Mouse (Mus musculus) lung, postnatal 36 days (tissue): ENCODE measurements at regions not wholly inside any gene's neighbourhood (a gene's known extent, or its start where the extent isn't known, plus 50 kb on each side); places are given as distances from the start of the nearest gene placed in this dataset.

Experiments
- DNase-seq: peaks from one replicate; pipeline ENCODE4 v3.0.0; 2022; ENCODE audit warnings: mixed read lengths

DNA sequence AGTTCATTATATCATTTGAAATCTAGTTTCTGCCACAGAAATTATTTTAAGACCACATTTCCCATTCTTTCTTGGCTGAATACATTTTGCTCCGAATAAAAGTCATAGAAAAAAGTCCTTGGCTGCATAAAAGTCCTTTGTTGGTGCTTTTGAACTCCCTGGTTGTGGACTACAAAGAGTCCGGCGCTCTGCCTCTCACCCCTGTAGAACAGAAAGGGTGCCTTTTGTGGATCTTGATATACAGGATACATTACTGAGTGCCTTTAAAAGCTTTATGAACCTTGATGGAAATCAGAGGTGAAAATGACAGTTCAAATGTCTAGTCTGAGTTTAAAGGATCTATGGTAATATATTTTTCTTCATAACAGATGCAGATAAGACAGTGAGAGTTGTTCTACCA is 355.5 kb downstream of the Anxa1 start:
- no peak for DNase-seq

GRCm38 (mm10) chr19:20027667-20028282 is 363.0 kb downstream of the Anxa1 start:
- DNase-seq = no peak

- no peak for DNase-seq
Observed at GRCm38 (mm10) chr19:20014114-20014513, 376.6 kb downstream of the Anxa1 start.

DNA sequence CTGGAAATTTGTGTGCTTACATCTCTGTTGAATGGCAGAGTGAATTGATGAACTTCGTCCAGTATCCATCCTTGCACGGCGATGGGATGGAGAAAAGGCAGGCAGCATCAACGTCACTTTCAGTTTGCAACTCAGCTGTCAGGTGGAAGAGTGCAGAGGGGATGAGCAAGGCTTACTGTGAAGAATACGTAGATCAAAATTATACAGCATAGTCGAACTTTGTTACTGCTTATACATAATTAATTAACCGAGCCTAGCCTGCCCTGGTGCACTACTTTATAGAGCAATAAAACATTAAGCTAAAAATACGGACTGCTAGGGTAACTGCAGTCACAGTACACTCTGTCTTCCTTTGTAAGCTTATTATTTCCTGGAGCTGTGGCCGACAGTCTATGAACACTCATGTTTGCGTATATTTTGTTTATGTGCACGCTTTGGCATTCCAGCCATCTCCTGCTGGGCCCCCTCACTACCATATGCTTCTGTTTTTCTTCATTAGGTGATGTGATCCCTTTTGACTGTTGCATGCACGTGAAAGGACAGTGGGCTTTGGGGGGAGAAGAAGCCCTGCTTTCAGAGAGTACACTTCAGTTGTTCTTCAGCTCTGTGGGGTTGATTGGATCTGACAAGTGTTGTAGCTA is 380.8 kb downstream of the Anxa1 start:
- DNase-seq = no peak

DNA sequence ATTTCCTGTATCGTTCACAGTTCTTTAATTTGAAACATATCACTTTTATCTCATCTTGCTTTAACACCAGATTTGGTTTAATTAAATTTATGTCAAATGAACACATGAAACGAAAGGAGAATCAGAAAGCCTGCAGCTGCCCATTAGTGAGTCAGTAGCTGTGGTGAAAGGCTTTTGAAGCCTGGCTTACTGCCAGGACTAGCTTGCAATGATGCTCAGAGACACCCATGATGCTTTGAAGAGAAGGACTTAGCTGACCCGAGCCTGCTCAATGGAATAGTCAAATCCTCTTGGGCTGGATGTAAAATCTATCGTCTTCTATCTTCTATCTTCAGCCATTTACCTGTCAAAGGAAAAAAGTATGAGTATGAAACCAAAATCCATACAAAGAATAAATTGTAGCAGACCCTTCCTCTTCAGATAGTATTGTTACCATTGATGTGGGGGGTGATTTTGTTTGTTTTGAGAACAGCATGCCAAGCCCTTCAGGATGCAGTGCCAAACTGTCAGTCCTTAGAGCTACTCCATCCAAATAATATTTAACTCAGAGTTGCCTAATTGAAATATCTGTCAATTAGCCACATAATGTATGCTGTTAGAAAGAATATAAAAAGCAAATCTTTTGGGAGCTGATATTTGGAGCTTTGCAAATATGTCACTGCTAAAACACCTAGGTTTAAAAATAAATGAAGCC is 384.7 kb downstream of the Anxa1 start:
- no peak for DNase-seq

GRCm38 (mm10) chr19:19987255-19987654 is 403.5 kb downstream of the Anxa1 start:
- DNase-seq = no peak

GRCm38 (mm10) chr19:19978816-19979215 is 411.9 kb downstream of the Anxa1 start:
- DNase-seq = no peak

DNA sequence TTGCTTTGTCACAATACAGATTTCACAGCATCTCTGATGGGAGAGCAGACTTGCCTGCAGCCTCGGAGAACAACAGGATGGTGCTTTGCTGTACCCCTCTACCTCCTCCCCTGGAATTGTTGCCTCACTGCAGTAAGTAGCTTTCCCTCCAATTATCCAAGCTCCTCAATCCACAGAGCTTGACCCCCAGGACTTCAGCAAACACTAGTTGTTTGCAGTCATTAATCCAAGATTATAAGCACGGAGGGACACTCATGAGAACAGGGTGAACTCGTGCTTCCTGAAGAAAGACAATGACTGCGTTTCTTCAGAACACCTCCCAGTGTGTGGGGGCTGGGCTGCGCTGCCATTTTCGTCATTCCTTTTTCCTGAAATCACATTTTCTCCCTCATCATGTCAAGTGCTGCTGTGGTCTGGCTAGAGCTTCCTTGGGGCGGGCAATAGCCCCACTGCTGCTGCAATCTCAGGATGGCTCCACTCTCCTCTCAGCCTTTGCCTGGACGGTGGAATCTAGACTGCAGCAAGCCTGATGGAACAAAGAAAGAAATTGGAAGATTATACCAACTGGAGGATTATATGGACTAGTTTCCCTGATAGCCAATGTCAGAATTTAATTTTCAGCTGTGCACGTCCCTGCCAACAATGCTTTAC is 413.0 kb downstream of the Anxa1 start:
- no peak for DNase-seq

DNA sequence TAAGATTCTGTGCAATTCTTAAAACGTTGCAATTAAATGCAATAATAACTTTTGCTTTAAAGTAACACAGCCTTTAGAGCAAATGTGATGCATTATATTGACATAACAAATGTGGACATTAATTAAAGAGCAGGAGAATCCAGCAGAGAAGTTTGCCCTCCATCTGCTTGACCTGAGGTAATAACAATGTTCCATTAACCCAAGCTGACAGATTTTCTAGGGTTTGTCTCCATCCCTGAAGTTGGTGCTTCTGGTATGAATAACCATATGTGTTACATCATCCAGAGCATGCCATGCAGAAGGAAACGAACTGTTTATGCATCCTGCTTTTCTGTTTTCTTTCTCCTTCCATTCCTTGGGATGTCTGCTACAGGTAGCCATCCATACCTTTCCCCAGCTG is 414.0 kb downstream of the Anxa1 start:
- DNase-seq = no peak

GRCm38 (mm10) chr19:19969780-19970512 is 420.8 kb downstream of the Anxa1 start:
- DNase-seq = no peak

GRCm38 (mm10) chr19:19969335-19969734 is 421.4 kb downstream of the Anxa1 start:
- DNase-seq = no peak

DNA sequence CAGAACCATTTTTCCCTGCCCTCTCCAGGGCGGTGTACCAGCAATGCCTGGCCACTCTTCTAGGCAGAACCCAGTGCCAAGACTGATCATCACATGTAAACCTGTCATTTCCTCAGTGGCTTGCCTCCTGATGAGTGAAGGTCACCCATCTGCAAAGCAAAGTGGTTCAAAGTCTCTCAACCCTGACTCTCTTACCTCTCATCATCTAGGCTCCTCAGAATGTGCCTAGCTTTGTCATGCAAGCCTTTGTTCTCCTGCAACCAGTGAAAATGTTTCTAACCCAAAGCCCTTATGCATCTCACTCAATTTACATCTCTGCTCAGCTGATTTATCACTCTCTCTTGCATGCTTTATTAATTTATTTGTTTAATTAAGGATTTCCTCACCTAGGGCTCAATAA is 445.5 kb downstream of the Anxa1 start:
- no peak for DNase-seq

GRCm38 (mm10) chr19:19942697-19943096 is 448.0 kb downstream of the Anxa1 start:
- DNase-seq = no peak

GRCm38 (mm10) chr19:19921109-19921508 is 469.6 kb downstream of the Anxa1 start:
- DNase-seq = no peak

- DNase-seq = no peak
Observed at GRCm38 (mm10) chr19:19885933-19886710, 504.6 kb downstream of the Anxa1 start.

DNA sequence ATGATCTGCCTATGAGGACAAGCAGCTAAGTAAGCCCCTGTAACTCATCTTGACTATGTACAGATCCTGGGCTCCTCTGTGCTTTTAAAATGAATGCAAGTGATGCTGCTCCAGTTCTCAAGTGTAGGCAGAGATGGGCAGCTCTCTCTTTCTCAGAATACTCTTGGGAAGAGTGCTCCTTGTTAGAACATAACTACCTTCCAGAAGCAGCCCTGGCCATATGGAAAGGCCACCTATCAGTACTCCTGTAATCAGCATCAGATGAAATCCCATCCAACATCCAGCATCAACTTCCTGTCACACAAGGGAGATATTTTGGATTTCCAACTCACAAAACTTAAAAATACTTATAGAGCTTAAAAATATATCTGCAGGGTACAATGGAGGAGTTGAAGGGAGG is 509.8 kb downstream of the Anxa1 start:
- DNase-seq = no peak

- no peak for DNase-seq
Observed at GRCm38 (mm10) chr19:19848152-19848551, 542.6 kb downstream of the Anxa1 start.

GRCm38 (mm10) chr19:19807992-19808391 is 582.8 kb downstream of the Anxa1 start:
- no peak for DNase-seq

DNA sequence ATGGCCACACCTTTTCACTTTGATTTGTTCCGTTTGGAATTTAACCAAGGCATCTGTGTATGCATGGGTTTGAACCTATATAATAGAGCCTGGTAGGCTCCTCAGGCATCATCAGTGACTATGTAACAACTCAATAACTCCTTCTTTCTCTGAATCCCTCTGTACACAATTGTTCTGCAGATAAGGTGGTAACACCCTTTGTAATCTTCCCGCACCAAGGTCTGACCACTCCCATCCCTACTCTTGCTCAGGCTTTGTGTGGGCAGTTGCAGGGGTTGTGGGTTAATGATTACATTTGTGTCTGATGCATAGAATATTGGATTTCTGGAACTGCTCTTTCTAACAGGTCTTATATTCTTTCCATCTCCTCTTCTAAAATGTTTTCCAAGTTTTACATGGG is 596.9 kb downstream of the Anxa1 start:
- DNase-seq = no peak

- peak; percentile 54 for DNase-seq
Observed at GRCm38 (mm10) chr19:19783507-19783906, 607.2 kb downstream of the Anxa1 start.

DNA sequence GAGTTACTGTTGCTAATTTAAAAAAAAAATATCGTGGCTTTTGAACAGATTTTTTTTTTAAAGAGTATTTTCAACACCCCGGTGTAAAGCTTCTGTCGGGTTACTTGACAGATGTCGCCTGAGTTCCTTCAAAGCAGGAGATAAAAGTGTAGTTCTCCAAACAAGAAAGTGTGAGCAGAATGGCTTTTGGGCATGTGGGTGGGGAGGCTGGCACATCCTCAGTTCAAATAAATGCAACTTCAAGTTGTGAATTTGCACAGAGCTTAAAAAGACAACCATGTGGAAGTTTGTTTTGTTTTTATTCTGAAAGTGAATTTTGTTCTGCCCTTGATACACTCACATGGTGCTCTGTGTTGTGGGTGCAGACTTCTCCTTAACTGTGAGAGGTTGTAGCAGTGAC is 612.9 kb downstream of the Anxa1 start:
- DNase-seq = no peak

- DNase-seq = no peak
Observed at GRCm38 (mm10) chr19:19770990-19771389, 619.8 kb downstream of the Anxa1 start.
